Mouse (Mus musculus): Measurements from ENCODE around the gene Olfml3.
A peak's percentile ranks its signal among the peaks of the same experiment; 100 is the strongest.

Olfml3 gene

GRCm38 (mm10) chr3:103739329-103739728 is 1.5 kb upstream of the Olfml3 start, which contains the start of gene Gm10964:
Gene Gm10964, plus strand, starts transcription at chr3:103739366.
- DNase-seq, result no peak

DNA sequence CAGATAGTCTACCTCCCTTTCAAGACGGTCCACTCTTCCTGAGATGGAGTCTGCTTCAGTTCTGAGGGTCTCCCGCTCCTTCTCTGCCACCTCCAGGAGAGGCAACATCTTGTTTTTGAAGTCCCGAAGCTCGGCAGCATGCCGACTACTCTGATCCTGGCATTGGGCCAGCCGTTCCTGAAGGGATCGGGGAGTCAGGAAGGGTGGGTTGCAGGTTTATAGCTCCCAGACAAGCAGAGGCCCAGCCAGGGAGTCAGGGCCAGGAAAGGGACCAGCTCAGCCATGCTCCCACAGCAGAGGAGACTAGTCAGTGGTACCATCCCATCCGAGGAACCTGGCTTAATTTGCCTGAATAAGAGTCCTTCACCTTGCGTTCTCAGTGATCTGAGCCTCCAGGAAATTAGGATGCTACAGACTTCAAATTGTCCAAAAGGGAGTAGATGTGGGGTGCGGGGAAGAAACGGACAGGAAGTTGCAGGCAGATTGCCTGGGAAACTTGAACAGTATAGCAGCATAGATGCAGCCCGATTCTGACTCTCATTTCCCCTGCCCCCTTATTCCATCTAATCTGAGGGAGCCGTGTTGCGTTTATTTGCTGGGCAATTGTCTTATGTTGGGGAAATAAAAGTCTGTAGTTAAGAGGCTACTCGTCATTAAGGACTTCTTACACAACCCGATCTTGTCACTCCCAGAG is 593 bp downstream of the Olfml3 start:
- peak; percentile 51 for DNase-seq

- DNase-seq, result no peak
Measured at GRCm38 (mm10) chr3:103735776-103736600, 1.8 kb downstream of the Olfml3 start.

DNA sequence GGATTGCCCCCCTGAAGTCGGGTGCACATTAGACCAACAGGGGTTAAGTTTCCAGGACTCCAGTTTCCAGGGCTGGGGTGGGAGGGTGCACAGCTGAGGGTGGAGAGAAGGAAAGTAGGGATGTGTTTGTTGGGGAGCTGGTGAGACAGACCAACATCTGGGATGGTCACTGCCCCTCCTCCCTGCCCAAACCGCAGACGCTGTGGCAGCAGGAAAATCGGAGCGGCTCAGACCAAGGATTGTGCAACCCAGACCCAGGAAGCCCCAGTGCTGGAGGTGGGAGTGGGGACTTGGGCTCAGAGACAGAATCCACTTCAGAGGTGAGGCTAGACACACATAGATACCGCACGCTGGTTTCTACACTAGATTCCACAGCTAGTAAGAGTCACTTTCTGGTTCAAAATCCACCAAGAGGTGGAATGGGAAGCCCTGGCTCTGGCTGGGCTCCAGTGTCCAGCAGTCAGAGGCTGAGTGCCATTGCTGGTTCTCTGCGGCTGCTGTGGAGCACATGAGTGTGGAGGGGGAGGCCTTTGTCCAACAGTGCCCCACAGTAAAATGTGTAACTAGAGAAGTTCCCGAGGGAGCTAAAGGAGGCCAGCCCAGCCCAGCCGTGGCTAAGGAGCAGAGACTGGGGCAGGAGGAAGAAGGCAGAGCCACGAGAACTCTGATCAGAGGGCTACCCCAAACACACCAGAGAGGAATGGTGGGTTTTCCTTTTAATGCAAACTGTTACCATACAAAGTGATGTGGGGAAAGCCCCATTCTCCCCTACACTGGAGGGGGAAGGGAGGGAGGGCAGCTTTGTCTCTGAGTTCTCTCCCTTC is 2.9 kb downstream of the Olfml3 start:
- DNase-seq, result peak; percentile 59

GRCm38 (mm10) chr3:103733799-103734695 is 3.8 kb downstream of the Olfml3 start:
- DNase-seq, result peak; percentile 50

GRCm38 (mm10) chr3:103733176-103733575 is 4.6 kb downstream of the Olfml3 start:
- DNase-seq, result no peak

DNA sequence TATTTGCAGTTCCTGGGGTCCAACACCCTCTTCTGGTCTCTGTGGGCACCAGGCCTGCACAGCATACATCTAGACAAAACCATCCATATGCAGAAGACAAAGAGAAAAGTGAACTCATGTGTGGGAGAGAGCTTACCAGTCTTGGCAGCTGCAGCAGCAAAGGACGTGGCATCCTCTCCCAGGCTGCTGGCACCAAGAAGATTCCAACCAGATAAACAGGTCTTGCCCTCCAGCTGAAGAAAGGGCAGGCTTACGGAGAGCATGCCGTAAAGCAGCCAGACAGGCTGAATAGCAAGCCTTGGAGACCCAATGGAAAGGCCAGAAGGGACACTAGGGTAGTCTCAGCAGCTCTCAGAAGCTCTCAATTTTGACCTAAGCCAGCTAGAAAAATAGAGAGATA is 5.7 kb downstream of the Olfml3 start:
- DNase-seq, result no peak

GRCm38 (mm10) chr3:103729850-103730249 is 8.0 kb downstream of the Olfml3 start:
- DNase-seq, result no peak

DNA sequence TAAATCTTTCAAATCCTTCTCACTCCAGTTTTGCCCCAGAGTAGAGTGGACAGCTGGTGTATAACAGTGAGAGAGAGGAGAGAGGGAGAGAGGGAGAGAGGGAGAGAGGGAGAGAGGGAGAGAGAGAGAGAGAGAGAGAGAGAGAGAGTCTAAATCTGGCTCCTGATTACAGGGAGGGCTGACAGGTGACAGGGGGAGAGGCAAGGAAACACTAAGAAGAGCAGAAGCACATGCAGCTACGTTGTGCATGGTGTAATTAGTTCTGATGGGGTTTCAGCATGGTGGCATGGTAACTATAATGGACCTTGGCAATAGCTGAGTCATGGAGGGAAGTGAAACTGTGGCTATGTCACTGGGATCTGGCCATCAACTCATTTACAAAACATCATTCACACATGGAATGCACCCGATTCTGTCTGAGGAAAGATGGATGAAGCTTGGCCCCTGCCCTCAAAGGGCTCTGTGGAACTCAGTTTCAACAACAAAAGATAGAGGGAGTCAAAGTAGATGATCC is 9.9 kb downstream of the Olfml3 start:
- peak; percentile 34 for DNase-seq

DNA sequence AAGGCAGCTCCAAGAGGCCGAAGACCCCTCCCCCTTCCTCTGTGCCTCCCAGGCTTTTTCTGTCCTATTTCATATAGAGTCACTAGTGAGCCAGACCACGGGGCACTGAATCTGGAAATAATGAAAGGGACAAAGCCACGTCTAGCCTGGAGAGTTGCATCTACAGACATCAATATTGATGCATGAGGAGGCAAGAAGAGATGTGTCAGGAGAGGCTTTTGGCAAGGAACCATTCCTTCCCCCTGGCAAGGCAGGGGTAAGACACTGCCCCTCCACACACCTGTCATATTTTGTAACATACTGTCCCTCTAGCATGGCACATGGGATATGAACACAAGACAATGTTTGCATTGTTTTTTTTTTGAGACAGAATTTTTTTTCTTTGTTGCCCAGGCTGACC is 11.2 kb downstream of the Olfml3 start:
- DNase-seq, result no peak

DNA sequence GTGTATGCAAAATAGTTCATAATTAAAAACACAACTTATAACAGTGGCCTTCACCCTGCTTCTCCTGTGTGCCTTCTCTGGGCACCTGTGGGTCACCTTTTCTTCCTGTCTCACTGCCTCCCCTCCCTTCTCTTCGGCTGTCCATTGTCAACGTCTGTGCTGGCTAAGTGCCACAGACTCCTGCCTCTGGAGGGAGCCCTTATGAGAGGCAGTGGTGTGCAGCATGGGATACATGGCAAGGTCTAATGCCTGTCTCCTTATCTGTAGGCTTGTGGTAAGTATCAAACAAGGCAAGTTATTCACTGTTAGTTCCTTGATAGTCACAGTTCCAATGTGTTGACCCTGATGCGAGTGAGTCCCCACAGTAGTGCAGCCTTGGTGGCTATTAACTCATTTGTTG is 13.7 kb downstream of the Olfml3 start:
- DNase-seq, result no peak

DNA sequence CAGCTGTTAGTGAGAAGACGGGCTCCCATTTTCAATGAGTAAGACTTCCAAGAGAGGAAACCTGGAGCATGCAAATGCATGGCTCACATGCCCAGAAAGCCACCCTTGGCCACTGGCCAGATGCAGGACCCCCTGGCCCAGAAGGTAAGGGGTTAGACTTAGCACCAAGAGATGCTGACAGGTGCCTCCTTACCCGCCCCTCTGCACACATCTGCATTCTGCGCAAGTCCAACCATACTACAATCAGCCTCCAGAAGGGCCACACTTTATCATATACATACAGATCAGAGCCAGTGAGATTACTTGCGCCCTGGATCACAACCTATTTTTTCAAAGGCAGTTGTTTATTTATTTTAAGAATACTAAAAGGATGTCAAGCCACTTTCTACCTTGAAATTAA is 19.1 kb downstream of the Olfml3 start:
- DNase-seq, result no peak

DNA sequence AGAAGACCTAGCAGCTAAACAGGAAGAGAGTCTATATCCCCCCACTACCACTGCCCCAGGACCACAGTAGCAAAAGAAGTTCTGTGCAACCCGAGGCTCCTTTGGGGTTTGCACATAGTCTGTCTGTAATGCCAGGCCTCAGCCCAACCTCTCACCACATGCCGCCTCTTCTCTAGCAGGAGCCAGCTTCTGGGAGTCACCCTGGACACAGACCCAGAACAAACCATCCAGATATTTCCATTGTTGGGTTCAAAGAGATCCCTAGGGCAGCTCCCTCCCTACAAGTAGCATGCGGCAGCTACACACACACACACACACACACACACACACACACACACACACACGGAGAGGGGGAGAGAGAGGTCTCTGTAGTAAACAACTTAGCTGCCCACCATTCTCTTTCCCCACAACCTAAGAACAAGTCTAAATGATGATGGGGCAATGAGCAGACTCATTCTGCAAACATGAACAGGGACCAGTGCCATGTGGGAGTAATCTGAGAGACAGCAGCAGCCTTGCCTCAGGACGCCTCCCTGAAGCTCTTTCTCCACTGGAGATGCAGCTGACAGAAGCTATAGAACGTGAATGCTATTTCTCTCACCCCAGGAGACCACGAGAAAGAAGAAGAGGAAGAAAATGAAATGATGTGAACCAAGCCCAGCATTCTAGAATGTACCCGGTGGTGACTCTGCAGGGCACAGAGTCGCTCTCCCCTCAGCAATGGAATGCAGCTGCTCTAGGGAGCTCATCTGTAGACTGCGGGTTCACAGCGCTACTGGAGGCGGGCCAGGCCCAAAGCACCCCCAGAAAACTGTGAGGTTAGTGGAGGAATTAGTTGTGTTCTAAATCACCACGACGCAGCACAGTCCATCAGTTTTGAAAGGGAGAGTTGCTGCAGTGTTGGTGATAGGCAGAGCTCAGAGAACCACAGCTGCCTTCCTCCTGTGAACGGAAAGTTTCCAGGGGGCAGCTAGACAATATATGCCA is 20.7 kb downstream of the Olfml3 start:
- no peak for DNase-seq

DNA sequence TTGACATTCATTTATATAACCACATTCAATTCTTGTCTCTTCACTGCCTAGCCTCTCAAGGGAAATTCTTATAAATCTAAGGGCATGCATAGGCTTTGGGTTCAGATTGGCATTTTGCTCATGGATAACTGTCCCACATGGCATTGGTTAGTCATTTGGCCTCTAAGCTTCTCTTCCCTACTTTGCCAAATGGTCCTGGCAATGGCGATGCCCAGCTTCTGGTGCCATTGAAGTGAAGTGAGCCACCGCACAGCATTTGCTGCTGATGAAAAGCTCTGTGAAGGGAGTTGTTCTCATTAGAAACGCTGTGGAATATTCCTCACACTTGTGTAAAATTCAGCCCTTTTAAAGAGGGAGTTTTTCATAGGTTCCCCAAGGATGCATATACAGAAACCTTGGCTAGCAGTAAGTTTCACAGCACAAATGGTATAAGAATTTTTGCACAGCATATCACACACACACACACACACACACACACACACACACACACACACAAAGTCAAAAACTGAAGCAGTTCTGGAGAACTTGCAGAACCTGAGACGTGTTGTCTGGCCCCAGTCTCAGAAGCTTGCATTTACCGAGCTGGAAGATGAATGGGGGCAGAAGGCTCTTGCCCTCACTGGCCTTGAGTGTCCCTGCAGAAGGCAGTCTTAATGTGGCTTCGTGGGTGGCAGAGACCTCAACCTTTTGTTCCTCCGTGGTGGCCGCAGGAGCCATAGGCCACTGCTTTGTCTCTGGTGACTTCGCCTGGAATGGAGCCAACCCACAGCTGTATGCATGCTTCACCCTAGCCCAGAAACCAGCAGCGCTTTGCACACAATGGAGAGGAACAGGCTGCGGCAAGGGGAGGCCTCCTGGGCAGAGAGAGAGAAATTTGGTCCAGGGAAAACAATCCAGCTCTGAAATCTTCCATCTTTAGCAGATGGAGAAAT is 21.8 kb downstream of the Olfml3 start:
- DNase-seq, result peak; percentile 39

DNA sequence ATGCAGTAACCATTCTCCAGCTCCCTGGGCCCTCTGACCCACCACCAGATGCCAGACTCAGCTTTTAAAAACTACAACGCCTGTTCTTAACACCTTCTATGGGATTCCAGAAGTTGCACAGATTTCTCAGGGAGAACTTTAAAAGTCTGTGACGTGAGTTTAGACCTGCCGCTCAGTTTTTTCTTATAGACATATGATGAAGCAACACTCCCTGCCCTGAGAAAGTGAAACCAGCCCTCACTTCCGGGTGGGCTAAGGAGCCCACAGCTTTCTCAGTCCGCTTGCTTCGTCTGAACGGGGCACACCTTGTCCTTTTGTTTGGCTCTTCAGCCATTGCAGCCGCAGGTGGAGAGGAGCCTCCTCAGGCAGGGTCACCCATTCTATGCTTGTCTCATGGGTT is 22.9 kb downstream of the Olfml3 start:
- DNase-seq, result no peak

GRCm38 (mm10) chr3:103714236-103714875 is 23.4 kb downstream of the Olfml3 start:
- DNase-seq, result no peak

DNA sequence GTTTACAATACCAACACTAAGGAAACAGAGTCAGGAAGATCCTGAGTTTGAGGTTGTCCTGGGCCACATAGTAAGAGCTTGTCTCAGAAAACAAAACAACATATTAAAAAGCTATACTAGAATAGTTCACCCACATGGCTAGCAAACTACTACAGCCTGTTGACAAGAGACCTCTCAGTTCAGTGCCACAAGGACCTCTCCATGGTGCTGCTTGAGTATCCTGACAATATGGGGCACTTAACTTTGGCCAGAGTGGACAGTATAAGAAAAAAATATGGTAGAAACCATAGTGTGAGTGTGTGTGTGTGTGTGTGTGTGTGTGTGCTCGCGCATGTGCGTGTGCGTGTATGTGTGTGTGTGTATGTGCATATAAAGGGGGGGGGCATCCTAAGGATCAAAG is 25.6 kb downstream of the Olfml3 start:
- no peak for DNase-seq

GRCm38 (mm10) chr3:103709470-103710040 is 28.2 kb downstream of the Olfml3 start:
- no peak for DNase-seq

GRCm38 (mm10) chr3:103705426-103705825 is 32.4 kb downstream of the Olfml3 start:
- no peak for DNase-seq

Measured in lung, postnatal 36 days (tissue).